Mouse (Mus musculus): ENCODE data around the gene Oard1. TPM values are rescaled to one million over a fixed set of nuclear protein-coding genes. Genes with fewer than 3 reads are reported as not detected.

The Oard1 gene
- 97.7 TPM for polyA plus RNA-seq (2017; shearing (Covaris generic))

DNA sequence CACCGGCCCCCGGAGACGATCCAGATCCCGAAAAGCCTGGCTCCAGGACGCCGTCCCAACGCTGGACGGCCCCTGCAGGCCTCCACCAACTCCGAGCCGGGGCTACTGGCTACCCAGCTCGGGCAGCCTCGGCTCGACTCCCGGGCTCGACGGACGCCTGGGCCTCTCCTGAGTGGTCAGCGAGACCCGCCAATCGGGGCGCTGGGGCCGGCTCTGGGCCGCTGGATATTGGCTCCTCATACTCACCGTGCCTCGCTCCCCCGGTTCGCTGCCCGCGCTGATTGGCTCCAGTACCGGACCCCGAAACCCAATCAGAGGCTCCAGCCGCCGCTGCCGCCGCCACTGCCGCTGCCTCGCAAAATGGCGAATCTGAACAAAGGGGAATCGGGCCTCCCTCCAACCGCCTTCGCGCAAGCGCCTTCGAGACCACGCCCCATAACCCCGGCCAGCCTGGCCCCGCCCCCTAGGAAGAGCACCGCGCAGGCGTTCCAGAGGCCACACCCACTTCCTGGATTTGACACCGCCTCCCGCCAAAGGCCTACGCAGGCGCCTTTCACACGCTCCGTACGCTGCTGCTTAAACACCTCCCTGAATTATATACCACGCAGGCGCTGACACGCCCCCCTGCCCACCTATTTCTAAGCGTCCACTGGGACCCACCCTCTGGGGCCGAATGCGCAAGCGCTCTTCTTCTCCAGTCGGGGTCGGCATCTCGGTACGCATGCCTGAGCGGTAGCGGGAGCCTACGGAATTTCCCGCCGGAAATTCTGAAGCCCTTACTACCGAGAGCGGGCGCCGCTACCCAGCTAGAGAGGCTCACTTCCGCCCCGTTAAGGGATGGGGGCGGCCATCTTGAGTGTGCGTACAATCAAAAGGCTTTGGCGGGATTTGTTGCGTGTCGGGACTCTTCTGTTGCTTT is at the start of gene Oard1, which contains the start of gene Nfya:
Gene Oard1 (plus strand): TSS at position 635 of the 919 bp plus-strand sequence.
Gene Nfya (minus strand): TSS at position 527 of the 919 bp plus-strand sequence.

DNA sequence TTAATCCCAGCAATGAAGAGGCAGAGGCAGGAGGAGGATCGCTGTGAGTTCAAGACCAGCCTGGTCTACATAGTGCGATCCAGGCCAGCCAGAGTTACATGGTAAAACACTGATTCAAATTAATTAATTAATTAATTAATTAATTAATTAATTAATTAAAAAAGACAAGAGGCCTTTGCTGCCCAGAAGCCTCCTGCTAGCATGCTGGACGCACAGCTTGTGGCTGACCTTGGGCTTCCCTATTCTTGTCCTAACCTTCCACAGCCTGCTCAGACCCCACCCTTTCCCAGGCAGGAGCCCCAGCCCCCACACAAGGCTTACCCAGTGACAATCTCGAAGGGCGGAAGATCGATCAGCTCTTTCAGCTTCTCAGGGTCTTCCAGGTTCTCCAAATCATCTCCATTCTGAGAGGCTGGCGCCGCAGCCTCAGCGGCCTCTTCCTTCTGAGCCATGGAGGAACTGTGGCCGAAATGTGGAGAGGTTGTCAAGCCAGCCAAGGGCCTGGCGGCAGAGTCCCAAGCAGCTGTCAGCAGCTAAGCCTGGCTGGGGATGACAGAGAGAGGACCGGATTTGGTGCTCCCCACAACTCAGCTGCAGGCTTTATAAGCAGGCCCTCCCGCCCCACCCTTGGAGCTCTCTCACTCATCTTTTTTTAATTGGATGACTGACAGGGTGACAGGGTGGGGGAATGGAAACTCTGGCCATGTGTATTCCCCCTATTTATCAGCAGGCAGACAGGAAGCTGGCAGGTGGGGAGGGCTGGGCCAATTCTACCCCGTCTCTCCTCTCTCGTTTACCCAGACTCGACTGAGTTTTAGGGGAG is 22.6 kb downstream of the Oard1 start, which contains the start of gene Apobec2:
Gene Apobec2 (minus strand): TSS at position 773 of the 823 bp plus-strand sequence.

DNA sequence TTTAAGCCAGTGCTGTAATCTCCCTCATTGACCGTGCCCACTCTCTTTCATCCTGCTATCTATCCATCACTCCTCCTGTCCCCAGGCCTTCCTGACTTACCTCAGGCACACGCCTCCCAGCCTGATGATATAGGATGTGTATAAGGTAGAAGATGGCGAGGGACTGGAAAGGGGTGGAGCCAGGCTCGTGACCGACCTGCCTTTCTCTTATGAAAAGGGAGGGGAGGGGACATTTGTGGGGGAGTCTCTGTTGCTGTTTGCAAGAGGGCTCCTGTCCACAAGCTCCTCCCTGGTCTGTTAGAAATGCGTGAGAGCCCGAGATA is 41.5 kb downstream of the Oard1 start, which contains the start of gene Tspo2:
Gene Tspo2 (minus strand): TSS at position 170 of the 323 bp plus-strand sequence.

DNA sequence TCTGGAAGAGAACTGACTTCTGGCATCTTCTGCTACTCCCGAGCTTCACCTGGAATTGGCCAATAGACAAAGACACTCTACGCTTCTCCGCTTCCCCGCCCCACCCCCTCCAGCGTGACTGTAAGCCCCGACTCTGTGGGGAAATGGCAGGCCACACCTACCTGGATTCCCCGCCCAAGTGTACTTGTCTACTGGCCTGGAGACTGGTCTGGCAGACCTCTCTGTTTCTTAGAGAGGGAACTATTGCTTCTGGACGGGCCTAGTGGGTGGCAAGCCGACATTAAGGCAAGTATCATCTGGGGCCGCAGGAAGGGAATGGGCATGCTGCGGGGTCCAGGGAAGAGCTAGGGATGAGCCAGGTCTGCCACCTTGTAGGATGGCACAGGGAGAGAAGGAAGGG is 44.9 kb downstream of the Oard1 start, which contains the start of gene Unc5cl:
Gene Unc5cl (plus strand): TSS at position 214 of the 400 bp plus-strand sequence.

Other genes with a start within 250 kb of the Oard1 start
- not detected for gene A530064D06Rik, start 242.7 kb upstream of the Oard1 start, polyA plus RNA-seq (2017; shearing (Covaris generic))
- not detected for gene Trem1, start 177.2 kb upstream of the Oard1 start, polyA plus RNA-seq (2017; shearing (Covaris generic))
- not detected for gene Trem3, start 162.2 kb upstream of the Oard1 start, polyA plus RNA-seq (2017; shearing (Covaris generic))
- 5.6 TPM for gene Treml4, start 145.7 kb upstream of the Oard1 start, polyA plus RNA-seq (2017; shearing (Covaris generic))
- 22.9 TPM for gene Treml2, start 110.5 kb upstream of the Oard1 start, polyA plus RNA-seq (2017; shearing (Covaris generic))
- gene B430306N03Rik, start 93.9 kb upstream of the Oard1 start, polyA plus RNA-seq (2017; shearing (Covaris generic)), result 4.3 TPM
- gene Trem2, start 63.6 kb upstream of the Oard1 start, polyA plus RNA-seq (2017; shearing (Covaris generic)), result not detected
- gene Treml1, start 50.1 kb upstream of the Oard1 start, polyA plus RNA-seq (2017; shearing (Covaris generic)), result not detected
- 8.0 TPM for gene Nfya, start 108 bp upstream of the Oard1 start, polyA plus RNA-seq (2017; shearing (Covaris generic))
- gene Apobec2, start 22.9 kb downstream of the Oard1 start, polyA plus RNA-seq (2017; shearing (Covaris generic)), result 5.7 TPM
- gene Tspo2, start 41.5 kb downstream of the Oard1 start, polyA plus RNA-seq (2017; shearing (Covaris generic)), result not detected
- gene Unc5cl, start 44.9 kb downstream of the Oard1 start, polyA plus RNA-seq (2017; shearing (Covaris generic)), result 43.9 TPM

Measured in inflammation-experienced regulatory T-cells, adult 16 weeks (primary cell).